Comparison of ENCODE assay signal across 8 mouse cellular contexts in genomic region chr9:108826700-108827340, GRCm38 (mm10). TPM values are rescaled to one million over a fixed set of nuclear protein-coding genes. Genes with fewer than 3 reads are reported as not detected.
DNase-seq lines count a peak whose midpoint lies in the region; ATAC-seq lines count a peak whose summit lies in the region.

No protein-coding gene starts in this region.

- 2% methylated on average over 39 of the region's 39 CpGs for WGBS in forebrain, embryonic 12.5 days

- H3K27me3 ChIP-seq in forebrain, embryonic 12.5 days, result peaks cover 87% of the 10 kb centered on the region

- ATAC-seq in forebrain, embryonic 12.5 days (ENCODE audit: low FRiP score), result peak; percentile 10; the same call in 1 of the 2 replicates

- H3K4me2 ChIP-seq in forebrain, embryonic 12.5 days, result peak overlapping the region; percentile 82

- peaks cover 17% of the 10 kb centered on the region for H3K36me3 ChIP-seq in forebrain, embryonic 12.5 days (replicated peaks)

- H3K27ac ChIP-seq in forebrain, embryonic 12.5 days, result peak overlapping the region; percentile 69

- no peaks in the 10 kb centered on the region for H3K9me3 ChIP-seq in forebrain, embryonic 12.5 days

- peak; percentile 69 for DNase-seq in ES-CJ7 (ENCODE audit: low read depth, low spot score)
- DNase-seq in c-Kit-positive CD71-positive TER-119-negative erythroid progenitor cells, embryonic 14.5 days (ENCODE audit: low read depth), result peak; percentile 58
- DNase-seq in heart, postnatal 25 days (ENCODE audit: low spot score), result peak; percentile 54
- DNase-seq in kidney, postnatal 4 days, result peak; percentile 81 to 86
- peak; percentile 68 for DNase-seq in lung, postnatal 25 days (ENCODE audit: low spot score)
- DNase-seq in ovary, postnatal 14 days (ENCODE audit: low spot score), result peak; percentile 78
- peak; percentile 83 for DNase-seq in thymus, postnatal 14 days

- intact Hi-C loops in heart, postnatal 25 days (cut with DNase I), result loop anchor here (2.0 kb wide), 1 partner anchor 18 kb away; the partner anchor contains the start of gene Nckipsd

- peak overlapping the region; percentile 77 for H3K9ac ChIP-seq in forebrain, embryonic 12.5 days

- H3K4me1 ChIP-seq in forebrain, embryonic 12.5 days, result peaks cover 51% of the 10 kb centered on the region

- peak overlapping the region; percentile 69 for H3K4me3 ChIP-seq in forebrain, embryonic 12.5 days (replicated peaks)

RNA-seq across cellular contexts. Expression of gene Celsr3, which starts 0.7 kb away (rescaled TPM):
- 13.0 and 14.2 TPM in 2 replicates for polyA plus RNA-seq in forebrain, embryonic 12.5 days (2016; fragmentation: Nextera tagmentation; extraction: Ambion mirVana)
- under 1 TPM; 0.03 to 0.23 TPM for total RNA-seq in heart, postnatal 25 days (2021)

RNA-seq across cellular contexts. Expression of gene Nckipsd, which starts 18.7 kb away (rescaled TPM):
- polyA plus RNA-seq in forebrain, embryonic 12.5 days (2016; fragmentation: Nextera tagmentation; extraction: Ambion mirVana), result 14.3 and 17.3 TPM in 2 replicates
- 1 to 10 TPM; 7.9 to 8.3 TPM for total RNA-seq in heart, postnatal 25 days (2021)

RNA-seq across cellular contexts. Expression of gene Slc26a6, which starts 26.3 kb away (rescaled TPM):
- polyA plus RNA-seq in forebrain, embryonic 12.5 days (2016; fragmentation: Nextera tagmentation; extraction: Ambion mirVana), result 12.4 and 13.1 TPM in 2 replicates
- total RNA-seq in heart, postnatal 25 days (2021), result 10 to 100 TPM; 27.4 to 28.7 TPM

RNA-seq across cellular contexts. Expression of gene Ip6k2, which starts 43.2 kb away (rescaled TPM):
- 124 and 140 TPM in 2 replicates for polyA plus RNA-seq in forebrain, embryonic 12.5 days (2016; fragmentation: Nextera tagmentation; extraction: Ambion mirVana)
- total RNA-seq in heart, postnatal 25 days (2021), result 10 to 100 TPM; 21.1 to 26.4 TPM

Comparison
In these comparisons a context has a peak if more than half of its experiments do, and no peak if none do; other contexts are left out.
1. Peak in every context shown above with its lines: DNase-seq, ATAC-seq, H3K4me3 ChIP-seq and H3K27ac ChIP-seq.